Mouse (Mus musculus) lung, postnatal 25 days (tissue): ENCODE results near the gene Igflr1.
A peak's percentile ranks its signal among the peaks of the same experiment; 100 is the strongest.

Source experiments
- DNase-seq: peaks from one replicate; pipeline ENCODE4 v3.0.0; 2022; ENCODE audit warnings: low spot score

The Igflr1 gene

GRCm38 (mm10) chr7:30588676-30589434, 23.6 kb downstream of the Igflr1 start, which contains the start of gene Kmt2b:
Gene Kmt2b, minus strand, starts transcription at chr7:30588726.
- peak; percentile 98 for DNase-seq

DNA sequence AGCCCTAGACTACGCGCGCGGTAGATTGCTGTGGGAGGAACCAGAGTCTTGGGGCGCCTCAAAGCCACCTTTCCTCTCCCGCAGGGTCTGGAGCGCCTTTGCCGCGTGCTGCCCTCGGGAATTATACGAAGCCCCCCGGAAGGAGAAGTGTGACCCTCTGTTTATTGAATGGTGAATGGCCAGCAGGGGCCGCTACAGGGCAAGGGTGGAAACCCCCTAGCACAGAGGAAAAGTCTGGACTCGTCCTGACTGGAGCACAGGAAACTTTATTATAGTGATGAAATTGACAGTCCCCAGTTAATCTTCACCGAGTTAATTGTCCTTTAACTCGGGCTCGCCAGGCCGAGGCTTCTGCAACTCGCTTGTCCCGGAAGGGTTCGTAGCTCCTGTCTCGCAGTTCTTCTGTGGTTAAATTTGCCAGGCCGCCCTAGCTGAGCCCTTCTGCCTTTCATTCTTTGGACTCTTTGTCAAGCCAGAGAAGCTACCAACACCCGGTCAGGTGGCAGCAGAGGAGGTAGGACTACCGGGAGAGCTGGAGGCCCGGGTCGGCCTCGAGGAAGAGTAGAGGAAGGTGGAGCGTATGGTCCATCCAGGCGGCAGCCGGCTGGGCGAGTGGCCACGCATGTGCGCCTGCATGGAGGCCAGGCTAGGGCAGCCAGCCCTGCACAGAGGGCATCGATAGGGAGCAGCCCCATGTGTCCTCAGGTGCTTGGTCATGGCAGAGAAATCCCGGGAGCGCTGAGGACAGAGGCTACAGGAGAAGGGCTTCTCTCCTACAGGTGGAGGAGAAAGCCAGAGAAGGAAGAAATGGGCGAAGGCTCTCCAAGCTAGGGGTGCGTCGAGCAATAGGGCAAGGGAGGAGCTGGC, 24.4 kb downstream of the Igflr1 start:
- DNase-seq, result peak; percentile 84

DNA sequence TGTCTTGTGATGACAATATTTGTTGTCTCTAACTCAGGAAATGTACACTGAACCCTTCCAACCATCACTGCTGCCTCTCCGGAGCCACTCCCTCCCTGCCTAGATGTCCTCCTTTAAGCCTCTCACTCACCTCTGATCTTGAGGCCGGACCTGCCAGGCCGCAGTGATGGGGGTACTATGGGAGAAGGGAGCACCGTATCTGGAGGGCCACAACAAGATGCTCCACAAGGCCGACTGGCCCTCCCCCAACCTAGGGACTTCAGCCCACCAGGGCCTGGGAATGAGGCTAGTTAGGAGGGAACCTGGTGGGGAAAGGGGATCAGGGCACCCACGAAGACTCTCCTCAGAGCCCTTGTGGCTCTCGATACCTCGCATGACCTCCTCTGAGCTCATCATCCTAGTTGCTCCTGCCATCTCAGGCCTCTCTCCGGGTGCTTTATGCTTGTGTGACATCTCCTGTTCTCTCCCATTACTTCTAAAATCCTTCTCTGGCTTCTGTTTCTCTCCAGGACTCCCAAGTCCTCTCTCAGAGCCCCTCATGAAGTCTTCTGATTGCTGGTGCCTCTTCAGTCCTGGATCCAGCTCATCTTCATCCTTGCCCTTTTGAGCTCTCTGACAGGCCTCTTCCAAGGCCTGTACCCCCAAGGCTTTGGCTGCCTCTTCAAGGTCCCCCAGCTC, 25.8 kb downstream of the Igflr1 start:
- no peak for DNase-seq

DNA sequence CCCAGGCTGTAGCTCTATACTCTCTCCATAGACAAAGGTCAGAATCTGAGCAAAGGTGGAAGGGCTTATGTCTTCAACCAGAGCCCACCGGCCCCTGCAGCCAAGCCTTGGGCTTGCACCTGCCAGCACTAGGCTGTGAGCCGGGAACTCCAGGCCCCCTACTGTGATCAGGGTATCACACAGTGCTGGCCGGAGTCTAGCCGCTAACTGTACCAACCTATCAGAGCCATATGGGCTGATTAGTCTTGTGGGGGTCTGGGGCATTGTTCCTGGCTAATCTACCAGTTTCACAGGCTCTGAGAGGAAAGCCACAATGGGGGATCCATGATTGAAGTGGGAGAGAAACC, 26.4 kb downstream of the Igflr1 start:
- DNase-seq, result no peak

GRCm38 (mm10) chr7:30592772-30593423, 27.7 kb downstream of the Igflr1 start:
- no peak for DNase-seq

GRCm38 (mm10) chr7:30593579-30594509, 28.6 kb downstream of the Igflr1 start:
- DNase-seq, result no peak

- DNase-seq, result no peak
Measured at GRCm38 (mm10) chr7:30594510-30595024, 29.3 kb downstream of the Igflr1 start.

GRCm38 (mm10) chr7:30596093-30596492, 30.9 kb downstream of the Igflr1 start:
- no peak for DNase-seq

DNA sequence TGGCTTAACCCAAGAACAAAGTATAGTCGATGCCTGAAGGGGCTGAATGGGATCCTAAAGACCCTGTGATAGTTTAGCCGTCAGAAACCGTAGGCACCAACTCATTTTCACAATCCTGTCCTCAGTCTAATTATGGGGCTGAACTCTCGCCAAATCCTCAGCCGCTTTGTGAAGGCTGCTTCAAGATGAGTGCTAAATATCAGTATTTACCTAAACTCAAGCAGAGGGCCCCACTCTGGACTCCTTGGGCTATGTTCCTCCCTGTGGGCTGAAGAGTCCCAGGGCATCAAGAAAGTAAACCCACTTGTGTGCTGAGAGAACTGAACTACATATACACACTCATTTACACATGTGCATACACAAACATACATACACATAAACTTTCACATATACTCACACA, 31.6 kb downstream of the Igflr1 start:
- DNase-seq, result peak; percentile 35

DNA sequence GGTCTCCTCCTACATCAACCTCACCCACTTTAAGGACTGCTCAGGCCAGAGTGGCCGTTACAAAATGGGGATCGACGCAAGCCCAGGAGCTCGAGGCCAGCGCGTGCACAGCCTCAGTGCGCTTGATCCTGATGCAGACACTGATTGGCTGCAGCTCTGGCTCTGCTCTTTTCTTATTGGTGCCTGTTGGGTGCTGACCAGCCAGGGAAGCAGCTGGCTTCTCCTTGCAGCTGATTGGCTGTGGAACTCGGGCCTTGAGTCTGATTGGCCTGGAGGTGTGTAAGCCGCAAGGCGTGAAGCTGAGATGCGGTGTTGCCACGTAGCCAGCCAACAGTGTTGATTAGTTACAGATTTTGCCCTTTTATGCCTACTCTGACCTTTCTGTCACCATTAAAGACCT, 33.6 kb downstream of the Igflr1 start, which contains the start of gene Zbtb32:
Gene Zbtb32 (minus strand): TSS at position 124 of the 400 bp plus-strand sequence.
- no peak for DNase-seq

- peak; percentile 97 for DNase-seq
Measured at GRCm38 (mm10) chr7:30599933-30600353, 34.7 kb downstream of the Igflr1 start.

DNA sequence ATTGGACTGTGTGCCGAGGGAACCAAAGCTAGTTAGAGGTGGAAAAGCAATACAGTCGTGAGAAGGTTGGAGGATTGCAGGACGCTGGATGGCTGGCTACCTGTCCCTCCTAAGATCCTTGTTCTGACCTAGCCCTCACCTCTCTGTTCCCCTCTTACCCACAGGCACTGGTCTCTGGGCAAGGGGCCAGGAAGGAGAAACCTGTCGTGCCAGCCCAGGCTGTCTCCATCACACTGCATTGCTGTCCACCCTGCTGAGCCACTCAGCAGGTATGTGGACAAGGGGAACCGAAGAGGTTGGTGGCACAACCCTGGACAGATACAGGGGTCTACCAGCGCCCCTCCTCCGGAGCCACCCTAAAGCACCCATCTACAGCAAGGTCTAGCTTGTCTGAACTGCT, 35.4 kb downstream of the Igflr1 start:
- DNase-seq, result peak; percentile 82

- peak; percentile 90 for DNase-seq
Measured at GRCm38 (mm10) chr7:30602583-30602982, 37.4 kb downstream of the Igflr1 start.

DNA sequence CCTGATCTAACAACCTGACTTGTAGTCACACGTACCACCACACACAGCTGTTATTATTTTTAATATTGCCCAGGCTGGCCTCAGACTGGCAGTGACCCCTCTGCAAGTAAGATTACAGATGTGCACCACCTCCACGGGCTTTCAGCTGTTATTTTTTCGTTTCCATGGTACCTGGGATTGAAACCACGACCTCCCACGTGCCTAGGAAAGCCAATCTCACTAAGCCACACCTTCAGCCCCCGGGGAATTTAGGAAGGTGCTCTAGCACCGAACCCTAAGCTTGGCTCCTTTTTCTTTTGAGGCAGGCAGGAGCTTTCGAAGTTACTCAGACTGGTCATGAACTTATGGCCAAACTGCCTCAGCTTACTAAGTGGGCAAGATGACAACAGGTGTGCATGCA, 39.2 kb downstream of the Igflr1 start:
- DNase-seq, result no peak

- no peak for DNase-seq
Measured at GRCm38 (mm10) chr7:30604944-30605343, 39.7 kb downstream of the Igflr1 start.

- peak; percentile 76 for DNase-seq
Measured at GRCm38 (mm10) chr7:30607706-30608309, 42.6 kb downstream of the Igflr1 start.

GRCm38 (mm10) chr7:30608476-30608875, 43.2 kb downstream of the Igflr1 start:
- no peak for DNase-seq

GRCm38 (mm10) chr7:30610043-30610442, 44.8 kb downstream of the Igflr1 start:
- no peak for DNase-seq

DNA sequence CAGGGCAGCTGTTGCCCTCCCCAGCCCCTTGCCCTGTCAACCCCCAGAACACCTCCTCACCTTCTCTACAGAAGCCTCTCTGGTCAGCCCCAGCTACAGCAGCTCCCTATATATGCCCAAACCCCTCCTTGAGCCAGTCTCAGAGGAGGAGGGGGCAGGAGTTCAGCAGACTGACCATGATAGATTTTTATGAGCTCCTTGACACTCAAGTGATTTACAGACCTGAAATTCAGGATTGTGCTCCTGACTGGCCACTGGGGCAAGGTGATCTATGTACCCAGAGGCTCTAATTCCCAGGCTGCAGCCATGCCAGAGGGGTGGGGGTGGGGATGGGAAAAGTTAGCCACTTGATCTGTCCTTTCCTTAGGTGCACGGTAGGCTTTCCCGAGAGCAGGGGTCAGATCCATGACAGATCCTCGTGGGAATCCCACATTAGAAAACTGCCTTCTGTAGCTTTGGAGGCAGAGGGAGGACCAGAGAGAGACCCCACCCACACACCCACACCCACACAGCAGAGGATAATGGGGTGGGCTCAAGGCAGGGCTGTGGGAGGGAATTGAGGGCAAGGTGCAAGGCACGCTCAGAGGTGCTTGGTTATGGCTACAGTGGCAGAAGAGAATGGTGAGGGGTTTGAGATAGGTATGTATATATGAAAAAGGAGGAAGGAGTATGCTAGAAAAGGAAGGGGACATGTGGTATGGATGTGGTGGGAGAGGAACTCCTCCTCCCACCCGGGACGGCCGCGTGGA, 47.6 kb downstream of the Igflr1 start, which contains the start of gene Upk1a:
Gene Upk1a (minus strand): TSS at position 194 of the 749 bp plus-strand sequence.
- DNase-seq, result no peak
